Comparison of ENCODE assay signal across 8 mouse cellular contexts in the genomic region with DNA sequence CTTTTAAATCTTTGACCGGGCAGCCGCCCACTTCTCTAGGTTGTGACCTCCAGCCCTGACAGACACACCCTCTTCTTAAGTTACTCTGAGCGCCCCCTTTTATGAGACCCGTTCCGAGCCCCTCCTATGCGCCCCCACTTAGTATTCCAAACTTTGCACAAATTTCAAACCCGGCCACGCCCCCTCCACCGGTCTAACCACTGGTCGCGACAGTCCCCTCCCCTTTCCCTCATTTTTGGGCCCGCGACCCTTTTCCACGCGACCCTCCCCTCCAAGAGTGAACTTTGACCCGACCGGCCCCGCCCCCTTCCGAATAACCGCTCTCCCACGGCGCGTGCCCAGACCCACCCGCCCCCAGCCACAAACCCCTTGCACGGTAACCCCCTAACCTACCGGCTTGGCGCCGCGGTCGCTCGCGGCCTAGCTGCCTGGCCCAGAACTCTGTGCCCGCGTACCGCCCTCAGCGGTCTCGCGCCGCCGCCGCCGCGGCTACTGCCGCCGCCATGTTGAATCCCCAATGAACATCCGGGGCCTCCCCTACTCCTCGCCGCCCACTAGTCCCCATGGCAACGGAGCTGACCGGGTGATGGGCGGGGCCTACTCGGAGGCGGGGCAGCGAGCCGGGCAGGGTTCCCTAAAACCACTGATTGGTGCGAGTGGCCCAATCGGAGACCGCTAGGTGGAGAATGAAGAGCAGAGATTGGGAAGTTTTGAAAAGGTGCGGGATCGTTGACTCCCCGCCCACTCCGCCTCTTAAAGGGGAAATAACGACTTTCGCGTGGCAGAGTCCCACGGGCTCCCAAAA. TPM values are rescaled to one million over a fixed set of nuclear protein-coding genes. Genes with fewer than 3 reads are reported as not detected.
DNase-seq lines count a peak whose midpoint lies in the region; ATAC-seq and TF ChIP-seq lines count a peak whose summit lies in the region.

Gene Samd4b (minus strand): TSS at position 503 of the 805 bp plus-strand sequence.
Gene Pak4 (minus strand): TSS at position 544 of the 805 bp plus-strand sequence.

- peak within 1 kb of the TSS; percentile 93 for H3K9ac ChIP-seq in CH12.LX (ENCODE audit: insufficient read depth, low read depth)
- peak within 1 kb of the TSS; percentile 79 for H3K9ac ChIP-seq in forebrain, embryonic 12.5 days
- H3K9ac ChIP-seq in heart, postnatal 0 days (replicated peaks; ENCODE audit: low read depth, low read length) = peak within 1 kb of the TSS; percentile 78
- peak within 1 kb of the TSS; percentile 81 for H3K9ac ChIP-seq in liver, embryonic 16.5 days (ENCODE audit: low read depth, low read length)
- H3K9ac ChIP-seq in neural tube, embryonic 13.5 days = peak within 1 kb of the TSS; percentile 78

- TF ChIP-seq POLR2A in CH12.LX (IDR thresholded peaks at IDR 0.05; ENCODE audit: low read depth, low read length) = peak; percentile 86
- TF ChIP-seq POLR2A in testis, adult 2 months (IDR thresholded peaks at IDR 0.05; ENCODE audit: control insufficient read depth, low read depth, low read length) = peak; percentile 77; the same call in 1 of the 2 replicates

- peak within 1 kb of the TSS; percentile 95 for H3K4me2 ChIP-seq in CH12.LX (ENCODE audit: insufficient read depth, low read depth, poor library complexity, severe bottlenecking)
- H3K4me2 ChIP-seq in forebrain, embryonic 12.5 days = peak within 1 kb of the TSS; percentile 83
- H3K4me2 ChIP-seq in heart, postnatal 0 days (ENCODE audit: low read depth, low read length) = peak within 1 kb of the TSS; percentile 95
- peak within 1 kb of the TSS; percentile 84 for H3K4me2 ChIP-seq in liver, embryonic 16.5 days (ENCODE audit: low read depth, low read length)
- peak within 1 kb of the TSS; percentile 90 for H3K4me2 ChIP-seq in neural tube, embryonic 13.5 days

- dilution Hi-C loops in CH12.LX (cut with MboI; ENCODE audit: extremely low pct_ligation_motif_present, extremely low pct_unique_long_range_greater_than_20kb, low sequenced_read_pairs) = no loop called here

- peaks cover 19% of the 10 kb centered on the region for H3K79me2 ChIP-seq in CH12.LX (replicated peaks; ENCODE audit: control insufficient read depth, extremely low read depth, insufficient read depth, poor library complexity, severe bottlenecking)

- in situ Hi-C loops in CH12.LX (cut with MboI; ENCODE audit: low pct_ligation_motif_present, low pct_unique_long_range_greater_than_20kb, low sequenced_read_pairs) = no loop called here

- peak within 1 kb of the TSS; percentile 62 to 79 (median 71) for H3K4me3 ChIP-seq in CH12.LX (replicated peaks in 1 of 3; ENCODE audit: low read depth in 2 of 3, low read length in 2 of 3, poor library complexity in 1 of 3)
- H3K4me3 ChIP-seq in forebrain, embryonic 12.5 days (replicated peaks) = peak within 1 kb of the TSS; percentile 68
- H3K4me3 ChIP-seq in heart, postnatal 0 days (ENCODE audit: low read depth, low read length) = peak within 1 kb of the TSS; percentile 85
- H3K4me3 ChIP-seq in liver, embryonic 16.5 days (ENCODE audit: low read depth, low read length) = peak within 1 kb of the TSS; percentile 70
- peak within 1 kb of the TSS; percentile 63 for H3K4me3 ChIP-seq in neural tube, embryonic 13.5 days
- H3K4me3 ChIP-seq in testis, adult 2 months (ENCODE audit: control insufficient read depth, low read depth, low read length) = peak within 1 kb of the TSS; percentile 91

- TF ChIP-seq CTCF in CH12.LX (conservative IDR thresholded peaks at IDR 0.05 in 1 of 2, IDR thresholded peaks at IDR 0.05 in 1 of 2; ENCODE audit: low read depth in 2 of 2, low read length in 2 of 2) = no peak
- TF ChIP-seq CTCF in heart, postnatal 0 days (IDR thresholded peaks at IDR 0.05; ENCODE audit: low read depth) = peak; percentile 27; the same call in 1 of the 2 replicates
- no peak for TF ChIP-seq CTCF in testis, adult 2 months (IDR thresholded peaks at IDR 0.05; ENCODE audit: control insufficient read depth, insufficient read depth, insufficient replicate concordance, low read depth, low read length)

- TF ChIP-seq RAD21 in CH12.LX (IDR thresholded peaks at IDR 0.05; ENCODE audit: low read depth, low read length) = no peak

- WGBS in forebrain, embryonic 12.5 days = under 1% methylated on average over 65 of the region's 66 CpGs
- under 1% methylated on average over 64 of the region's 66 CpGs for WGBS in heart, postnatal 0 days
- WGBS in liver, embryonic 16.5 days (ENCODE audit: insufficient replicate concordance) = under 1% methylated on average over 66 of the region's 66 CpGs
- under 1% methylated on average over 66 of the region's 66 CpGs for WGBS in neural tube, embryonic 13.5 days

- TF ChIP-seq EP300 in CH12.LX (IDR thresholded peaks at IDR 0.05; ENCODE audit: low read length) = no peak
- 0 out of 2 replicates have a peak, but pooled peaks have one; percentile 30 for TF ChIP-seq EP300 in heart, postnatal 0 days (IDR thresholded peaks at IDR 0.05; ENCODE audit: low read depth)

- no peak within 1 kb of the TSS for H3K27ac ChIP-seq in CH12.LX (ENCODE audit: insufficient read depth, low read depth)
- peak within 1 kb of the TSS; percentile 86 for H3K27ac ChIP-seq in forebrain, embryonic 12.5 days
- H3K27ac ChIP-seq in heart, postnatal 0 days (ENCODE audit: low read depth) = peak within 1 kb of the TSS; percentile 50; the same call in 1 of the 2 replicates
- peak within 1 kb of the TSS; percentile 94 for H3K27ac ChIP-seq in liver, embryonic 16.5 days (ENCODE audit: low read length)
- H3K27ac ChIP-seq in neural tube, embryonic 13.5 days (replicated peaks) = peak within 1 kb of the TSS; percentile 89
- peak within 1 kb of the TSS; percentile 89 for H3K27ac ChIP-seq in testis, adult 2 months (ENCODE audit: control insufficient read depth, insufficient read depth, low read depth, low read length)

- H3K9me3 ChIP-seq in CH12.LX (replicated peaks; ENCODE audit: low read length) = no peaks in the 10 kb centered on the region
- H3K9me3 ChIP-seq in forebrain, embryonic 12.5 days = no peaks in the 10 kb centered on the region
- no peaks in the 10 kb centered on the region for H3K9me3 ChIP-seq in heart, postnatal 0 days (replicated peaks; ENCODE audit: control insufficient read depth, low read length)
- no peaks in the 10 kb centered on the region for H3K9me3 ChIP-seq in liver, embryonic 16.5 days (replicated peaks; ENCODE audit: control insufficient read depth, low read length)
- H3K9me3 ChIP-seq in neural tube, embryonic 13.5 days = no peaks in the 10 kb centered on the region

- H3K27me3 ChIP-seq in CH12.LX (replicated peaks) = no peaks in the 10 kb centered on the region
- H3K27me3 ChIP-seq in forebrain, embryonic 12.5 days = no peaks in the 10 kb centered on the region
- no peaks in the 10 kb centered on the region for H3K27me3 ChIP-seq in heart, postnatal 0 days (ENCODE audit: control insufficient read depth, insufficient read depth, low read length)
- no peaks in the 10 kb centered on the region for H3K27me3 ChIP-seq in liver, embryonic 16.5 days (ENCODE audit: control insufficient read depth, insufficient read depth, low read depth, low read length)
- no peaks in the 10 kb centered on the region for H3K27me3 ChIP-seq in neural tube, embryonic 13.5 days
- H3K27me3 ChIP-seq in testis, adult 2 months (ENCODE audit: control insufficient read depth, insufficient read depth, low read length) = no peaks in the 10 kb centered on the region

- ATAC-seq in forebrain, embryonic 12.5 days (ENCODE audit: low FRiP score) = peak; percentile 97
- ATAC-seq in heart, postnatal 0 days (ENCODE audit: insufficient read depth, low read depth) = peak; percentile 94
- peak; percentile 85 for ATAC-seq in liver, embryonic 16.5 days (ENCODE audit: low read depth)
- peak; percentile 92 for ATAC-seq in neural tube, embryonic 13.5 days (ENCODE audit: low read depth)

- H3K36me3 ChIP-seq in CH12.LX (replicated peaks in 1 of 2; ENCODE audit: control insufficient read depth in 1 of 2, insufficient read depth in 1 of 2, low read length in 1 of 2) = peaks cover 4 to 13% of the 10 kb centered on the region in 2 experiments
- no peaks in the 10 kb centered on the region; the same call in 1 of the 2 replicates for H3K36me3 ChIP-seq in forebrain, embryonic 12.5 days (replicated peaks)
- H3K36me3 ChIP-seq in heart, postnatal 0 days (replicated peaks; ENCODE audit: control insufficient read depth, insufficient read depth, low read length) = no peaks in the 10 kb centered on the region
- no peaks in the 10 kb centered on the region for H3K36me3 ChIP-seq in liver, embryonic 16.5 days (ENCODE audit: control insufficient read depth, insufficient read depth)
- no peaks in the 10 kb centered on the region for H3K36me3 ChIP-seq in neural tube, embryonic 13.5 days
- no peaks in the 10 kb centered on the region for H3K36me3 ChIP-seq in testis, adult 2 months (ENCODE audit: control insufficient read depth, insufficient read depth, low read length)

- H3K4me1 ChIP-seq in CH12.LX (ENCODE audit: control insufficient read depth in 1 of 2, insufficient read depth in 2 of 2) = peaks cover 38 to 68% of the 10 kb centered on the region in 2 experiments
- peaks cover 34% of the 10 kb centered on the region for H3K4me1 ChIP-seq in forebrain, embryonic 12.5 days
- peaks cover 36% of the 10 kb centered on the region for H3K4me1 ChIP-seq in heart, postnatal 0 days (ENCODE audit: control insufficient read depth, insufficient read depth)
- peaks cover 47% of the 10 kb centered on the region for H3K4me1 ChIP-seq in liver, embryonic 16.5 days (ENCODE audit: control insufficient read depth, low read depth, low read length)
- H3K4me1 ChIP-seq in neural tube, embryonic 13.5 days (replicated peaks) = peaks cover 61% of the 10 kb centered on the region
- peaks cover 27% of the 10 kb centered on the region for H3K4me1 ChIP-seq in testis, adult 2 months (ENCODE audit: control insufficient read depth, insufficient read depth, low read length)

- peak; percentile 98 for DNase-seq in CH12.LX (ENCODE audit: extremely low read depth)
- peak; percentile 98 for DNase-seq in c-Kit-positive CD71-positive TER-119-negative erythroid progenitor cells, embryonic 14.5 days (ENCODE audit: low read depth)
- DNase-seq in heart, postnatal 0 days (ENCODE audit: low spot score) = peak; percentile 99
- peak; percentile 100 for DNase-seq in kidney, postnatal 4 days

RNA-seq across cellular contexts. Expression of gene Samd4b, which starts in this region (rescaled TPM):
- 7.7 and 10.0 TPM in 2 replicates for total RNA-seq in CH12.LX (2012; rRNA removed)
- 2.7 and 3.7 TPM in 2 replicates for total RNA-seq in CH12.LX (2014; rRNA removed)
- polyA plus RNA-seq in CH12.LX (2012; ENCODE audit: insufficient read length, low read depth) = 18.0 and 24.6 TPM in 2 replicates
- polyA plus RNA-seq in forebrain, embryonic 12.5 days (2016; fragmentation: Nextera tagmentation; extraction: Ambion mirVana) = 35.6 and 37.6 TPM in 2 replicates
- total RNA-seq in heart, postnatal 0 days (2014; rRNA removed; ENCODE audit: low replicate concordance) = 37.0 and 53.5 TPM in 2 replicates
- polyA plus RNA-seq in heart, postnatal 0 days (2015; fragmentation: Nextera tagmentation; extraction: Ambion mirVana) = 12.3 and 12.4 TPM in 2 replicates
- 2.5 and 3.5 TPM in 2 replicates for polyA plus RNA-seq in liver, embryonic 16.5 days (2015; fragmentation: Nextera tagmentation; extraction: Ambion mirVana)
- 25.6 and 26.9 TPM in 2 replicates for polyA plus RNA-seq in neural tube, embryonic 13.5 days (2015; fragmentation: Nextera tagmentation; extraction: Ambion mirVana)
- polyA plus RNA-seq in testis, adult 2 months (2012; rRNA removed) = 234 and 246 TPM in 2 replicates

RNA-seq across cellular contexts. Expression of gene Pak4, which starts in this region (rescaled TPM):
- total RNA-seq in CH12.LX (2012; rRNA removed) = 8.3 and 10.7 TPM in 2 replicates
- total RNA-seq in CH12.LX (2014; rRNA removed) = 6.7 and 7.5 TPM in 2 replicates
- polyA plus RNA-seq in CH12.LX (2012; ENCODE audit: insufficient read length, low read depth) = 10.5 and 11.2 TPM in 2 replicates
- 41.0 and 43.9 TPM in 2 replicates for polyA plus RNA-seq in forebrain, embryonic 12.5 days (2016; fragmentation: Nextera tagmentation; extraction: Ambion mirVana)
- total RNA-seq in heart, postnatal 0 days (2014; rRNA removed; ENCODE audit: low replicate concordance) = 12.7 and 17.1 TPM in 2 replicates
- polyA plus RNA-seq in heart, postnatal 0 days (2015; fragmentation: Nextera tagmentation; extraction: Ambion mirVana) = 11.3 and 12.0 TPM in 2 replicates
- polyA plus RNA-seq in liver, embryonic 16.5 days (2015; fragmentation: Nextera tagmentation; extraction: Ambion mirVana) = 16.4 and 17.5 TPM in 2 replicates
- polyA plus RNA-seq in neural tube, embryonic 13.5 days (2015; fragmentation: Nextera tagmentation; extraction: Ambion mirVana) = 20.1 and 20.2 TPM in 2 replicates
- polyA plus RNA-seq in testis, adult 2 months (2012; rRNA removed) = 21.5 and 23.6 TPM in 2 replicates
